Mouse (Mus musculus) midbrain, embryonic 13.5 days (tissue): ENCODE results near the gene Fsd2. TPM values are rescaled to one million over a fixed set of nuclear protein-coding genes. Genes with fewer than 3 reads are reported as not detected.

Source experiments
- ATAC-seq: fragments of 200-750 bp; cut with Nextera tagmentation; 2 replicates; pipeline ENCODE4 v1.8.0; 2017; ENCODE audit warnings: mild to moderate bottlenecking, moderate TSS enrichment, moderate library complexity
- H3K27ac ChIP-seq: fragments of 300-500 bp; sonication (generic); 2 replicates; pipeline ENCODE4 v1.5.1; 2015; ENCODE audit warnings: inconsistent platforms, mild to moderate bottlenecking, moderate library complexity
- H3K27me3 ChIP-seq: fragments of 300-500 bp; sonication (generic); 2 replicates; pipeline ENCODE4 v1.6.1; 2015; ENCODE audit warnings: mild to moderate bottlenecking, inconsistent platforms
- H3K36me3 ChIP-seq: fragments of 300-500 bp; sonication (generic); 2 replicates; pipeline ENCODE4 v1.6.1; 2015; ENCODE audit warnings: mild to moderate bottlenecking, inconsistent platforms
- H3K4me1 ChIP-seq: fragments of 300-500 bp; sonication (generic); replicated peaks from 2 replicates; pipeline ENCODE4 v1.6.1; 2015; ENCODE audit warnings: inconsistent platforms
- H3K4me2 ChIP-seq: fragments of 300-500 bp; sonication (generic); replicated peaks from 2 replicates; pipeline ENCODE4 v1.6.1; 2015; ENCODE audit warnings: moderate library complexity, mild to moderate bottlenecking, inconsistent platforms
- H3K4me3 ChIP-seq: fragments of 300-500 bp; sonication (generic); replicated peaks from 2 replicates; pipeline ENCODE4 v1.5.1; 2015; ENCODE audit warnings: mild to moderate bottlenecking, inconsistent platforms
- H3K9ac ChIP-seq: fragments of 300-500 bp; sonication (generic); replicated peaks from 2 replicates; pipeline ENCODE4 v1.6.1; 2015; ENCODE audit warnings: mild to moderate bottlenecking, inconsistent platforms
- H3K9me3 ChIP-seq: fragments of 300-500 bp; sonication (generic); 2 replicates; pipeline ENCODE4 v1.6.1; 2016; ENCODE audit warnings: mild to moderate bottlenecking, inconsistent platforms
- WGBS: fragments of 180-500 bp; shearing (Covaris S2); methylation state at CpG from one replicate; pipeline ENCODE4 v1.1.7; 2015; 5-methylcytosine and 5-hydroxymethylcytosine counted together
- polyA plus RNA-seq: library from polyadenylated mRNA; unstranded; fragments of >200 nt; fragmentation: Nextera tagmentation; extraction: Ambion mirVana; gene quantifications from 2 replicates; pipeline ENCODE4 v1.2.1, GENCODE M21; 2015

Fsd2 gene
- polyA plus RNA-seq, 1 experiment from 2014 or later, result 0.20 TPM

- H3K36me3 ChIP-seq, result peaks cover 46% of the 10 kb centered on the region
- H3K9me3 ChIP-seq, result 0 out of 2 replicates have a peak, but pooled peaks cover 7% of the 10 kb centered on the region
- no peak overlapping the region for H3K4me3 ChIP-seq
- peaks cover 22% of the 10 kb centered on the region for H3K4me1 ChIP-seq
- H3K9ac ChIP-seq, result no peak overlapping the region
- ATAC-seq, result no peak
- H3K27me3 ChIP-seq, result no peaks in the 10 kb centered on the region
- 95% methylated on average over 4 of the region's 4 CpGs for WGBS
- H3K27ac ChIP-seq, result no peak overlapping the region
- H3K4me2 ChIP-seq, result no peak overlapping the region
These were observed 30.3 kb downstream of the Fsd2 start for GRCm38 (mm10) chr7:81536478-81536877.

- no peak overlapping the region for H3K4me2 ChIP-seq
- H3K4me3 ChIP-seq, result no peak overlapping the region
- WGBS, result 95% methylated on average over 1 of the region's 1 CpGs
- H3K9ac ChIP-seq, result no peak overlapping the region
- H3K36me3 ChIP-seq, result peaks cover 84% of the 10 kb centered on the region
- no peak for ATAC-seq
- 0 out of 2 replicates have a peak, but pooled peaks cover 7% of the 10 kb centered on the region for H3K9me3 ChIP-seq
- no peaks in the 10 kb centered on the region for H3K27me3 ChIP-seq
- no peak overlapping the region for H3K27ac ChIP-seq
- no peaks in the 10 kb centered on the region; the same call in none of the 2 replicates for H3K4me1 ChIP-seq
These were observed 35.3 kb downstream of the Fsd2 start for GRCm38 (mm10) chr7:81531462-81531861.

DNA sequence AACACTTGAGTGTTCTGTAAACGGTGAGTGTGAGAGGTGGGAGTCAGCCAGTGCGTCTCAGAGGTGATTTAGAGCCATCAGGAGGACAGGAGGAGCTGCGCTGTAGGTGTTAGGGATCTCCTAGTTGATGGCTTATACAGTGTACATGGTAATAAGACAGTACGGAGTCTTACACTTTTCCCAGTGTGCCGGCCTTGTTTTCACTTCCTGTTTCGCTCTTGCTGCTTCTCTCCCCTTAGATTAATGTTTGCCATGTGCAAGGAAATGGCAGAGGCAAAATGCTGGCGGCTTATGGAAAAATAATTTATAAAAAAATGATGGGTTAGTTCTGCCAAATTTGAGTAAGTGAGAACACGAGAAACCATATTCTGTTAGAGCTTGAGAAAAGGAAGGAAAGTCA is 37.8 kb downstream of the Fsd2 start:
- no peak overlapping the region for H3K27ac ChIP-seq
- H3K36me3 ChIP-seq, result peaks cover 72% of the 10 kb centered on the region
- 0 out of 2 replicates have a peak, but pooled peaks cover 4% of the 10 kb centered on the region for H3K9me3 ChIP-seq
- no peak overlapping the region for H3K9ac ChIP-seq
- 94% methylated on average over 8 of the region's 8 CpGs for WGBS
- no peaks in the 10 kb centered on the region for H3K27me3 ChIP-seq
- H3K4me1 ChIP-seq, result peaks cover 11% of the 10 kb centered on the region
- ATAC-seq, result no peak
- no peak overlapping the region for H3K4me2 ChIP-seq
- H3K4me3 ChIP-seq, result no peak overlapping the region

DNA sequence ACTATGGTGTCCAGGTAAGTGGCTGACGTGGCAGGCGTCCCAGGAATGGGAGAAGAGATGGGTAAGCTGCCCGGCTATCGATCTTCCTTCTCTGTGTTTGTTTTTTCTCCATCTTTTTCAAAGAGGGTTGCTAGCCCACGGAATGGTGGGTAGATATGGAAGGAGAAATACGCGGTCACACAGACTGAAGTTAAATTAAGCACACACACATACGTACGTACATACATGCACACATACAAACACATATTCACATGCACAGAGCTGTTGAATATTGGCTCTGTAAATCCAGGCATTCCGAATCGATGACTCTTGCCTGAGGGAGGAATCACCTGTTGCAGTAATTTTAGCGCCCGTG is 43.1 kb downstream of the Fsd2 start:
- H3K4me3 ChIP-seq, result peak overlapping the region; percentile 54
- peaks cover 21% of the 10 kb centered on the region for H3K4me1 ChIP-seq
- peak overlapping the region; percentile 83 for H3K4me2 ChIP-seq
- peaks cover 21% of the 10 kb centered on the region for H3K36me3 ChIP-seq
- no peak; the same call in 1 of the 2 replicates for ATAC-seq
- peak overlapping the region; percentile 97 for H3K27ac ChIP-seq
- H3K9ac ChIP-seq, result peak overlapping the region; percentile 76
- no peaks in the 10 kb centered on the region for H3K27me3 ChIP-seq
- no peaks in the 10 kb centered on the region for H3K9me3 ChIP-seq
- 14% methylated on average over 13 of the region's 13 CpGs for WGBS

GRCm38 (mm10) chr7:81523008-81523662 is 43.6 kb downstream of the Fsd2 start:
- H3K9ac ChIP-seq, result peak overlapping the region; percentile 76
- peaks cover 19% of the 10 kb centered on the region for H3K36me3 ChIP-seq
- peak overlapping the region; percentile 97 for H3K27ac ChIP-seq
- no peaks in the 10 kb centered on the region for H3K9me3 ChIP-seq
- peaks cover 21% of the 10 kb centered on the region for H3K4me1 ChIP-seq
- peak overlapping the region; percentile 83 for H3K4me2 ChIP-seq
- WGBS, result under 1% methylated on average over 31 of the region's 31 CpGs
- peak overlapping the region; percentile 54 for H3K4me3 ChIP-seq
- peak; percentile 98 for ATAC-seq
- H3K27me3 ChIP-seq, result no peaks in the 10 kb centered on the region

- no peak overlapping the region for H3K9ac ChIP-seq
- H3K27me3 ChIP-seq, result no peaks in the 10 kb centered on the region
- 77% methylated on average over 6 of the region's 6 CpGs for WGBS
- H3K4me1 ChIP-seq, result no peaks in the 10 kb centered on the region
- H3K36me3 ChIP-seq, result no peaks in the 10 kb centered on the region
- H3K9me3 ChIP-seq, result no peaks in the 10 kb centered on the region
- no peak overlapping the region for H3K4me3 ChIP-seq
- H3K27ac ChIP-seq, result no peak overlapping the region
- no peak overlapping the region for H3K4me2 ChIP-seq
- ATAC-seq, result no peak
These were observed 50.4 kb downstream of the Fsd2 start for GRCm38 (mm10) chr7:81516154-81517030.

DNA sequence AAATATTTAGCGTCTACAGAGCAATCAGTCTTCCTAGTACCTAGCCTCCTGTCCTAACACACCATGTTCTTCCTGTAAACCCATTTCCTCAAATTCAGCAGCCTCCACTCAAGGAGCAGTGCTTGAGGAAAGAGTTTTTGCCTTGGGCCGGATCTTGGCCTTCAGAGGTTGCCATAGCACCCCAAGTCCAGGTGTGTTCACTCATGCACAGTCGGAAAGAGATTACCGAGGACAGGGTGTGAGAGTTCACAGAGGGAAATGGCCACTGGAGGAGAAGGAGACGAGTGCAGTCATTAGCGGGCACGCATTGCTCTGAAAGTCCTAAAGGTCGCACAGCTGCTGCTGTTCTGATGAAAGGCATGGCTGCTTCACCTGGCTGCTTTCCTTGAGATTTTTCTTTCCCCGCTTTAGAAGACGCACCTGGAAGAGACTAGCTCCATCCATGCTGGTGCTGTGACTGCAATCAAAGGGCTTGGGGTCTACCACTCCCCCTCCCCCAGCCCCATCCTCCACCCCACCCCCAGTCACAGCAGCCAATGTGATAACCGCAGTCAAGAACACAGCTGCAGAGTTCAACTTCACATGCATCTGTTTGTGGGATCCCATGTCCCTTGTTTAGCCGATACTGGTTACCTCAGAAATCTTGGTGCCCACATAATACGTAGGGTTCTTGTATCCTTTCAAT is 51.7 kb downstream of the Fsd2 start:
- H3K9me3 ChIP-seq, result no peaks in the 10 kb centered on the region
- H3K4me3 ChIP-seq, result no peak overlapping the region
- no peak for ATAC-seq
- no peak overlapping the region for H3K27ac ChIP-seq
- 55% methylated on average over 13 of the region's 13 CpGs for WGBS
- H3K4me1 ChIP-seq, result no peaks in the 10 kb centered on the region
- no peak overlapping the region for H3K9ac ChIP-seq
- H3K4me2 ChIP-seq, result no peak overlapping the region
- H3K27me3 ChIP-seq, result no peaks in the 10 kb centered on the region
- H3K36me3 ChIP-seq, result no peaks in the 10 kb centered on the region

DNA sequence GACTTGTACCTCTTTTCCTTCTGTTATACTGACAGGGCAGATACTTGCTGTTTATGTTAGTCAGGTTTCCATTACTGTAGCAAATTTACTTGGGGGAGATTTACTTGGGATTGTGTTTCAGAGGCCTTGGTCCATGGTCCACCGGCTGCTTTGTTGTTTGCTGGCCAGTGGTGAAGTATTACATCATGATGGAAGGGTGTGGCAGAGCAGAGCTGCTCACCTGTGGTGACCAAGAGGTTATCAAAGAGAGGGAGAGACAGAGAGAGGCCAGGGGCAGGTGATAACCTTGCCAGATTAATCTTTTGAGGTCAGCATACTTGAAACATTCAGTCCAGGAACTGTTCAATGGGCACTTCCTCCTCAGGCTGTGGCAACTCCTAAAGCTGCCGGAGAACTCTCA is 65.7 kb downstream of the Fsd2 start:
- no peak overlapping the region for H3K4me3 ChIP-seq
- no peaks in the 10 kb centered on the region for H3K4me1 ChIP-seq
- no peak for ATAC-seq
- no peaks in the 10 kb centered on the region for H3K36me3 ChIP-seq
- no peak overlapping the region for H3K27ac ChIP-seq
- no peak overlapping the region for H3K4me2 ChIP-seq
- H3K9ac ChIP-seq, result no peak overlapping the region
- no peaks in the 10 kb centered on the region for H3K9me3 ChIP-seq
- WGBS, result 82% methylated on average over 2 of the region's 2 CpGs
- H3K27me3 ChIP-seq, result peaks cover 8% of the 10 kb centered on the region; the same call in 1 of the 2 replicates

DNA sequence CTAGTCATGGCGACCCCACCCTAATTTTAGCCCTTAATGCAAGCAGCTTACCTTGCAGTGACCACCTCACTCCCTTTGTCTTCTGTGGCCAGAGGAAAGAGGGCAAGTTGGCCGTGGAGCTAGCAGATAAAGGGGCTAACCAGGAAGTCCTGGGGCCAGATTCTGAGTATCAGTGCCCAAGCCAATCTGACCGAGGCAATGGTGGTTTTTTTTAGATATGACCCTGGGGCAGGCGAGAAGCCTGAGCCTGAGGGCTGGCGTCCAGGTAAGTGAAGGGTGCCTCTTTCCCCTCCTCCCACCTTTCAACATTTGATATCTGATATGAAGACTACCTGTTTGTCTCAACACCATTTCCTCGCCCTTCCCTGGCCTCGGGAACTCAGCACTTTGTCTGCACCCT is 68.6 kb downstream of the Fsd2 start, which contains the start of gene BC048679:
BC048679 (minus strand) TSS at position 101 of the 400 bp plus-strand sequence.
- no peaks in the 10 kb centered on the region for H3K9me3 ChIP-seq
- H3K36me3 ChIP-seq, result no peaks in the 10 kb centered on the region
- 0 out of 2 replicates have a peak, but pooled peaks cover 4% of the 10 kb centered on the region for H3K4me1 ChIP-seq
- H3K4me3 ChIP-seq, result no peak within 1 kb of the TSS
- H3K27ac ChIP-seq, result no peak within 1 kb of the TSS
- H3K27me3 ChIP-seq, result peaks cover 13% of the 10 kb centered on the region; the same call in 1 of the 2 replicates
- ATAC-seq, result no peak
- H3K9ac ChIP-seq, result no peak within 1 kb of the TSS
- 74% methylated on average over 7 of the region's 7 CpGs for WGBS
- no peak within 1 kb of the TSS for H3K4me2 ChIP-seq

- H3K9ac ChIP-seq, result no peak overlapping the region
- no peak for ATAC-seq
- H3K27ac ChIP-seq, result no peak overlapping the region
- H3K36me3 ChIP-seq, result no peaks in the 10 kb centered on the region
- no peak overlapping the region for H3K4me2 ChIP-seq
- H3K4me3 ChIP-seq, result no peak overlapping the region
- H3K27me3 ChIP-seq, result peaks cover 13% of the 10 kb centered on the region; the same call in 1 of the 2 replicates
- WGBS, result 9% methylated on average over 6 of the region's 6 CpGs
- no peaks in the 10 kb centered on the region for H3K9me3 ChIP-seq
- peaks cover 10% of the 10 kb centered on the region for H3K4me1 ChIP-seq
These were observed 69.6 kb downstream of the Fsd2 start for GRCm38 (mm10) chr7:81497171-81497570.

DNA sequence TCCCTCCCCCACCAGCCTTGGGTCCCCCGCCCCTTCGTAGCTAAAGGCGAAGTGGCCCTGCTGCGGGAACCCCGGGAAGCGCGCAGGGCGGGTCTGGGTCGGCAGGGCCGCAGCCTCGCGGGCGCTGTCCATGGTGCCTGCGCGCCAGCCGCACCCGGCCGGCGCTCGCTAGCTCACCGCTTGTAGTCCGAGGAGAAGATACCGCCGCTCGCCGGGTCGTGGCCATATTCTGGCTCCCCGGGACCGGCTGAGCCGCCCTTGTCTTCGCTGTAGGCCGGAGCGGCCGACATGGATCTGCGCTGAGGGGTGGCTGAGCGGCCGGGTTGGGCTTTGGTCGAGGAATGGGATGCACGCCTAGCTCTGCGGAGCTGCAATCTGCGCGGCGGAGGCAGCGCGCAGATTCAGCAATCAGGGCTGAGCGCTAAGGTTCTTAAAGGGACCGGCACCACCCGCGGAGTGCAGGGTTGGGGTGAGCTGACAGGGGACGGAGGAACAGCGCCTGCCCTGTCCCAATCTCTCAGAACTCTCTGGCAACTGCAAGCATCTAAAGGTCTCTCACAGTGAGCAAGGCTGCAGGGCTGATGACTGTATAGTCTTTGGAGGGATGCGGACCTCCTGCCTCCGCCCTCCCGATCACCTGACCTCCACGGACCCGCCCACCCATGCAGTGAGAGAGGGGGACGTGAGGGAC is 73.3 kb downstream of the Fsd2 start, which contains the start of gene Ap3b2:
Ap3b2 (minus strand) TSS at position 595 of the 691 bp plus-strand sequence.
- H3K9ac ChIP-seq, result peak within 1 kb of the TSS; percentile 93
- WGBS, result under 1% methylated on average over 56 of the region's 57 CpGs
- H3K27me3 ChIP-seq, result peaks cover 13% of the 10 kb centered on the region; the same call in 1 of the 2 replicates
- peak within 1 kb of the TSS; percentile 64 for H3K4me2 ChIP-seq
- peaks cover 32% of the 10 kb centered on the region for H3K4me1 ChIP-seq
- no peaks in the 10 kb centered on the region for H3K36me3 ChIP-seq
- H3K27ac ChIP-seq, result peak within 1 kb of the TSS; percentile 98
- peak within 1 kb of the TSS; percentile 79 for H3K4me3 ChIP-seq
- ATAC-seq, result peak; percentile 91
- H3K9me3 ChIP-seq, result no peaks in the 10 kb centered on the region
